Mouse (Mus musculus) liver, adult 2 months (tissue): Measurements from ENCODE around the gene Hgd.

Source experiments
- CTCF ChIP-seq: fragments of 200-500 bp; IDR thresholded peaks from 2 replicates; pipeline ENCODE4 v1.5.1; 2011; ENCODE audit warnings: low read depth, low read length, control low read depth
- POLR2A ChIP-seq: fragments of 200-500 bp; IDR thresholded peaks from 2 replicates; pipeline ENCODE4 v1.6.1; 2011; ENCODE audit warnings: low read length, control low read depth; ENCODE audit not compliant: insufficient read depth; ENCODE audit errors: extremely low read depth

DNA sequence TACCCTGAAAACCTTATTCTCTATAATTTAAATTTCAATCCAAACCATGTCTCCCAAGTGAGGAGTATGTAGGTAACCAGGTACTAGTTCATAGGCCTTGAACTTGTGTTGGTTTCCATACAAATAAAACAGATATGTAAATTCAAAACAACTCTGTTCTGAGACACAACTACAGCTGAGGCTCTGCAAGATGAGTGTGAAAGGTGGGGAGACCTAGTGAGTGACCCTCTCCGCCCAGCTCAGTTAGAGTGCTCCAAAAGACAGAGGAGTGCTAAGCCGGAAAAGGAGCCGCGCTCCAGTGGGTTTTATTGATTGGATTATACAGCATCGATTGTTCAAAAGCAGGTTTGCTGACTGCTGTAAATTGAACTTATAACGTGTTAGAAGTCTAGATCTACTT, 17.5 kb upstream of the Hgd start:
- no peak for TF ChIP-seq POLR2A
- TF ChIP-seq CTCF = no peak
